Mouse (Mus musculus): ENCODE measurements around the gene Psors1c2. TPM values are rescaled to one million over a fixed set of nuclear protein-coding genes. Genes with fewer than 3 reads are reported as not detected.

The Psors1c2 gene
- polyA plus RNA-seq, 1 experiment from 2014 or later = 2.0 TPM

DNA sequence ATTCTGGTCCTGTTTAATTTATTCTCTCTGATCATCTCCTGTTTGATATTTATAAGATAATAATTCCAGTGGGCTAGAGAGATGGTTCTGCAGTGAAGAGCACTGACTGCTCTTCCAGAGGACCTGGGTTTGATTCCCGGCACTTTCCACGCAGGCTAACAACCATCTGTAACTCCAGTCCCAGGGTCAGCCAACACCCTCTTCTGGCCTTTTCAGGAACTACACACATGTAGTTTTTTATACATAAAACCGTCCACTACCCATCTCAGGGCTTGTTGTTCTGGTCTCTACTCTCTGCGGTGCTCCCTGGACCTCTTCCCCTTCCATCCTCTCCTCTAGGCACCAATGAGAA lies 17.1 kb downstream of the Psors1c2 start:
- Histone ChIP-seq H3K27me3 (ENCODE audit: control insufficient read depth, insufficient read depth, low read length) (no peaks in the 10 kb centered on the region), H3K9ac (ENCODE audit: low read length) (peak overlapping the region; percentile 43; the same call in 1 of the 2 replicates), H3K4me3 (replicated peaks; ENCODE audit: low read length) (no peak overlapping the region), H3K4me2 (ENCODE audit: low read depth, low read length) (peak overlapping the region; percentile 28; the same call in 1 of the 2 replicates), H3K9me3 (replicated peaks; ENCODE audit: control insufficient read depth, low read length) (no peaks in the 10 kb centered on the region), H3K36me3 (ENCODE audit: control insufficient read depth, insufficient read depth, low read length) (no peaks in the 10 kb centered on the region), H3K27ac (ENCODE audit: low read length) (peak overlapping the region; percentile 89), H3K4me1 (ENCODE audit: control insufficient read depth, insufficient read depth, low read length) (peaks cover 20% of the 10 kb centered on the region)
- ATAC-seq (ENCODE audit: insufficient read depth, low FRiP score) = no peak
- WGBS = 94% methylated on average over 4 of the region's 4 CpGs

DNA sequence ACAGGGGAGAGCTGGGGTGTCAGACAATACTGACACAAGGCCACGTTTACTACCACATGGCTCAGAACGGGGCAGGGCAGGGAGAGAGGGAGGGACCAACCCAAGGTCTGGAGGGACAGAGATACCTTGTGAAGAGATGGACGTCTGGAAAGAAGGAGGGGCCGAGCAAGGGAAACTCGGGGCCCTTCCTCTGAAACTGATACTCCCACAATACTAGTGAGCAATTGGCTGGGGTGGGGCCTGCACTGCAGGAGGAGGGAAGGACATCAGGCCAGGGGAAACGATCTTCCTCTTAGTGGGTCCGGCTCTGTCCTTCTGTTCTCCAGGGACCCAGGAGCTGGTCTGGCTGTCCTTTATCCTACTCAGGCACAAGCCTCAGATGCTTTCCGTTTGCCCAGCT lies 17.9 kb downstream of the Psors1c2 start:
- no peak for ATAC-seq (ENCODE audit: insufficient read depth, low FRiP score)
- Histone ChIP-seq H3K4me3 (replicated peaks; ENCODE audit: low read length) (no peak overlapping the region), H3K27me3 (ENCODE audit: control insufficient read depth, insufficient read depth, low read length) (no peaks in the 10 kb centered on the region), H3K4me1 (ENCODE audit: control insufficient read depth, insufficient read depth, low read length) (peaks cover 20% of the 10 kb centered on the region), H3K9me3 (replicated peaks; ENCODE audit: control insufficient read depth, low read length) (no peaks in the 10 kb centered on the region), H3K36me3 (ENCODE audit: control insufficient read depth, insufficient read depth, low read length) (no peaks in the 10 kb centered on the region), H3K4me2 (ENCODE audit: low read depth, low read length) (no peak overlapping the region), H3K27ac (ENCODE audit: low read length) (no peak overlapping the region), H3K9ac (ENCODE audit: low read length) (peak overlapping the region; percentile 42)
- 45% methylated on average over 8 of the region's 8 CpGs for WGBS

DNA sequence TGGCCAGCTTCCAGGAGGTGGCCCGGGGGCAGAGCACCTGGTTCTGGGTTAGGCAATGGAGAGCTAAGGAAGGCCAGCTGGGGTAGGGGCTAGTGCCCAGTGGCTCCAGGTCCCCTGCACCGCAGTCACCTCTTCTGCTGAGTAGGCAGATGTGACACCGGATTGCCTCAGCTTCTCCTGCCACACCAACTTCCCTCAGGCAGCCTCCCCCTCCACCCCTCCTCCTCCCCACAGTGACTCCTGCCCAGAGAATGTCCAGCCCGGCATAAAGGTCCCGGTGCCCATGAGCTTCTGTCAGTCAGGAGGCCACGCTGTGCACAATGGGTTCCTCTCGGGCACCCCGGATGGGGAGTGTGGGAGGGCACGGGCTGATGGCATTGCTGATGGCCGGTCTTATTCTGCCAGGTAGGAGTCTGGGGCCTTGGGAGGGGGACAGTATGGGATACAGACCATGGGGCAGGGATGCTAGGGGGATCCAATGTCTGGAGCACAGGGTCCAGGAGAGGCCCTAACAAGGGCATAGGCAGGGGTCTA lies 18.9 kb downstream of the Psors1c2 start, which contains the start of gene Cdsn:
Gene Cdsn, plus strand, starts transcription at position 248 of the 534 bp plus-strand sequence.
- Histone ChIP-seq H3K4me3 (replicated peaks; ENCODE audit: low read length) (no peak within 1 kb of the TSS), H3K9me3 (replicated peaks; ENCODE audit: control insufficient read depth, low read length) (no peaks in the 10 kb centered on the region), H3K9ac (ENCODE audit: low read length) (peak within 1 kb of the TSS; percentile 42), H3K4me1 (ENCODE audit: control insufficient read depth, insufficient read depth, low read length) (peaks cover 20% of the 10 kb centered on the region), H3K27me3 (ENCODE audit: control insufficient read depth, insufficient read depth, low read length) (no peaks in the 10 kb centered on the region), H3K27ac (ENCODE audit: low read length) (no peak within 1 kb of the TSS), H3K4me2 (ENCODE audit: low read depth, low read length) (no peak within 1 kb of the TSS), H3K36me3 (ENCODE audit: control insufficient read depth, insufficient read depth, low read length) (no peaks in the 10 kb centered on the region)
- 78% methylated on average over 10 of the region's 10 CpGs for WGBS
- no peak for ATAC-seq (ENCODE audit: insufficient read depth, low FRiP score)

DNA sequence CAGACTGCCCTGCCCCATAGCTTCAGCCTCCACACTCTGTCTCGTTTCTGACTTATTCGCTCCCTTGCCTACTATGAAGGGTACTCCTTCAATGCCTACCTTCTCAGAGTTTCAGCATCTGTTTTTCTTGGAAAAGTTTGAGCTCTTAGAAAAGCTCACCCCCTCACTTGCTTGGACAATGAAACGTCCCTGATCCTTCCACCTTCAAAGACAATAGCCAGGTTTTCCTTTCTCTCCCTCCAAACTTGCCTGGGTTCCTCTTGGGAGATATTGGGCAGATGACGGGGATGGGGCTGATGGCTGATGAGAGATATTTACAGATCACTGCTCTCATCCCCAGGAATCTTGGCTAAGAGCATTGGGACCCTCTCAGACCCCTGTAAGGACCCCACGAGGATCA lies 21.3 kb downstream of the Psors1c2 start:
- ATAC-seq (ENCODE audit: insufficient read depth, low FRiP score) = no peak
- Histone ChIP-seq H3K9ac (ENCODE audit: low read length) (no peak overlapping the region), H3K27me3 (ENCODE audit: control insufficient read depth, insufficient read depth, low read length) (no peaks in the 10 kb centered on the region), H3K4me2 (ENCODE audit: low read depth, low read length) (no peak overlapping the region), H3K36me3 (ENCODE audit: control insufficient read depth, insufficient read depth, low read length) (no peaks in the 10 kb centered on the region), H3K4me1 (ENCODE audit: control insufficient read depth, insufficient read depth, low read length) (peaks cover 13% of the 10 kb centered on the region), H3K27ac (ENCODE audit: low read length) (no peak overlapping the region), H3K9me3 (replicated peaks; ENCODE audit: control insufficient read depth, low read length) (no peaks in the 10 kb centered on the region), H3K4me3 (replicated peaks; ENCODE audit: low read length) (no peak overlapping the region)
- WGBS = 77% methylated on average over 5 of the region's 5 CpGs

DNA sequence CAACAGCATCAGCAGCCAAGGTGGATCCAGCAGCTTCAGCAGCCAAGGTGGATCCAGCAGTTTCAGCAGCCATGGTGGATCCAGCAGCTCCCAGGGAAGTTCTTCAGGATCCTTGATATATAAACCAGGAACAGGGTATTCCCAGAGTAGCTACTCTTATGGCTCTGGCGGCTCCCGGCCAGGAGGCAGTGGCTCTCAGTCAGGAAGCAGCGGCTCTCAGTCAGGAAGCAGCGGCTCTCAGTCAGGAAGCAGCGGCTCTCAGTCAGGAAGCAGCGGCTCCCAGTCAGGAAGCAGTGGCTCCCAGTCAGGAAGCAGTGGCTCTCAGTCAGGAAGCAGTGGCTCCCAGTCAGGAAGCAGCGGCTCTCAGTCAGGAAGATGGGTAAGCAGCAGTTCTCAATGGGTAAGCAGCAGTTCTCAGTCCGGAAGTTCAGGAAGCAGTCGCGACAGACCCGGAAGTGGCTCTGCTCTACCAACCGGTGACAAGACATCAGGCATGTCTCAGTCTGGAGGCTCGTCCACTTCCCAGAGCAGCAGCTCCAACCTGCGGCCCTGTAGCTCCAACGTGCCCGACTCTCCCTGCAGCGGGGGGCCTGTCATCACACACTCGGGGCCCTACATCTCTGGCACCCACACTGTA lies 21.9 kb downstream of the Psors1c2 start:
- 88% methylated on average over 18 of the region's 18 CpGs for WGBS

DNA sequence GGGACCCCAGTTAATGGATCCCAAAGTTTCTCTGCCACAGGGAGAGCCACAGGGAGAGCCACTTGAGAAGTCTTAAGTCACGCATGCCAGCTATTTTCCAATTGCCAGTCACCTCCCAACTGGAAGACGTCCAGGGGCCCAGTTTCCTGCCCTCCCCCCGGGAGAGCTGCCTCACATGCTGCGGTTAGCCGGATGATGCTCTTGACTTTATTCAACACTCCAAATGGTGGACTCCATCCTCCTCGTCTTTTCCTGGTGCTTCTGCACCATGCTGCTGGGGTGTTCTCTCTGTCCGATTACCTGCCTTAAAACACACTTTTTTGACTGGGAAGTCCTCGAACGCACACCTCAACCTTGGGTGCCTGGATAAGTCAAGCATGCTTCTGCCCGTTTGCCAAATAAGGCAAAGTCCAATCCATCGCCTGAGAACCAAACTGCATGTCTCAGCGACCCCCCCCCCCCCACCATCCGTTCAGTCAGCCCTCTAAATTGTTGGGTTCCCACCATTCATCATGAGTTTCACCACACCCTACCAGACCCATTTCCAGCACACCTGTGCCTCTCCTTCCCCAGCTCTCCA lies 23.3 kb downstream of the Psors1c2 start:
- H3K27ac ChIP-seq (ENCODE audit: low read length) = no peak overlapping the region
- H3K4me1 ChIP-seq (ENCODE audit: control insufficient read depth, insufficient read depth, low read length) = no peaks in the 10 kb centered on the region
- no peak overlapping the region for H3K9ac ChIP-seq (ENCODE audit: low read length)
- H3K4me3 ChIP-seq (replicated peaks; ENCODE audit: low read length) = no peak overlapping the region
- 89% methylated on average over 13 of the region's 13 CpGs for WGBS
- H3K27me3 ChIP-seq (ENCODE audit: control insufficient read depth, insufficient read depth, low read length) = no peaks in the 10 kb centered on the region
- no peaks in the 10 kb centered on the region for H3K9me3 ChIP-seq (replicated peaks; ENCODE audit: control insufficient read depth, low read length)
- no peak for ATAC-seq (ENCODE audit: insufficient read depth, low FRiP score)
- no peaks in the 10 kb centered on the region for H3K36me3 ChIP-seq (ENCODE audit: control insufficient read depth, insufficient read depth, low read length)
- no peak overlapping the region for H3K4me2 ChIP-seq (ENCODE audit: low read depth, low read length)

More for the DNA sequence above, 21.9 kb downstream of the Psors1c2 start:
- no peaks in the 10 kb centered on the region for H3K36me3 ChIP-seq (ENCODE audit: control insufficient read depth, insufficient read depth, low read length)
- no peak overlapping the region for H3K27ac ChIP-seq (ENCODE audit: low read length)
- no peak overlapping the region for H3K4me3 ChIP-seq (replicated peaks; ENCODE audit: low read length)
- no peaks in the 10 kb centered on the region for H3K9me3 ChIP-seq (replicated peaks; ENCODE audit: control insufficient read depth, low read length)
- no peaks in the 10 kb centered on the region for H3K27me3 ChIP-seq (ENCODE audit: control insufficient read depth, insufficient read depth, low read length)
- no peak overlapping the region for H3K4me2 ChIP-seq (ENCODE audit: low read depth, low read length)
- H3K9ac ChIP-seq (ENCODE audit: low read length) = no peak overlapping the region
- no peak for ATAC-seq (ENCODE audit: insufficient read depth, low FRiP score)
- H3K4me1 ChIP-seq (ENCODE audit: control insufficient read depth, insufficient read depth, low read length) = peaks cover 7% of the 10 kb centered on the region

DNA sequence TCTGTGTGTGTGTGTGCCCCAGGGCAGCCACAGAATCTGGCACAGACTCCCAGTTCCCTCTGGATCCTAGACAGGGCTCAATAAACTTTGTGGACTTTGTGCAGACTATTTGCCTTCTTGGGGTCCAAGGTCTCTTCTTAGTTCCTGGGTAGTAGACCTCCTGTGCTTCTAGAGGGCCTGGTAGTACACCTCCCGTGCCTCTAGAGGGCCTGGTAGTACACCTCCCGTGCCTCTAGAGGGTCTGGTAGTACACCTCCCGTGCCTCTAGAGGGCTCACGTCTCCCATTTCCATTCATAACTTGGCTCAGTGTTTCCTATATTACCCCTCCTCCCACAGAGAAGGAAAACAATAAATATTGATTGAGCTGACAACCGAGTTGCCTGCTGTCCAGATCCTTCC lies 23.8 kb downstream of the Psors1c2 start:
- H3K9ac ChIP-seq (ENCODE audit: low read length) = no peak overlapping the region
- no peaks in the 10 kb centered on the region for H3K4me1 ChIP-seq (ENCODE audit: control insufficient read depth, insufficient read depth, low read length)
- 0 out of 2 replicates have a peak, but pooled peaks have one; percentile 17 for ATAC-seq (ENCODE audit: insufficient read depth, low FRiP score)
- H3K4me2 ChIP-seq (ENCODE audit: low read depth, low read length) = 0 out of 2 replicates have a peak overlapping the region, but pooled peaks have one; percentile 24
- H3K27ac ChIP-seq (ENCODE audit: low read length) = peak overlapping the region; percentile 79; the same call in 1 of the 2 replicates
- no peaks in the 10 kb centered on the region for H3K36me3 ChIP-seq (ENCODE audit: control insufficient read depth, insufficient read depth, low read length)
- H3K4me3 ChIP-seq (replicated peaks; ENCODE audit: low read length) = no peak overlapping the region
- H3K9me3 ChIP-seq (replicated peaks; ENCODE audit: control insufficient read depth, low read length) = no peaks in the 10 kb centered on the region
- WGBS = 22% methylated on average over 5 of the region's 5 CpGs
- H3K27me3 ChIP-seq (ENCODE audit: control insufficient read depth, insufficient read depth, low read length) = no peaks in the 10 kb centered on the region

DNA sequence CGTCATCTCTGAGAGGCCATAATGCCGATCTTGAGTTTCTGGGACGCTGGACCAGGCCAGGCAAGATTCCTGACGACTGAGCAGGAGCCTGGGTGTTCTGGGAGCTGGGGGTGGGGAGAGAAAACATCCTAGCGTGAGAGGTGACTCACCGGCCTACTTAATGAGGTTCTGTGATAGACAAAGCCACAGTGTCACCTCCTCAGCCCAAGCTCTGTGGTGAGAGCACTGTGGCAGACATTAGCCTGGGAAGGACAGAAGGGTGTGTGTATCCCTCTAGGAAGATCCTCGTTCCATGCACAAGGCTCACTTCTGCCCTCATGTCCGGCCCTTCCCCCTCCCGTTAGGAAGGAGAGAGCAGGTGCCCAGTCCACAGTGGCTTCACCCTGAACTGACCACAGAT lies 24.4 kb downstream of the Psors1c2 start:
- no peak overlapping the region for H3K4me3 ChIP-seq (replicated peaks; ENCODE audit: low read length)
- no peaks in the 10 kb centered on the region for H3K4me1 ChIP-seq (ENCODE audit: control insufficient read depth, insufficient read depth, low read length)
- no peaks in the 10 kb centered on the region for H3K36me3 ChIP-seq (ENCODE audit: control insufficient read depth, insufficient read depth, low read length)
- 0 out of 2 replicates have a peak overlapping the region, but pooled peaks have one; percentile 24 for H3K4me2 ChIP-seq (ENCODE audit: low read depth, low read length)
- no peaks in the 10 kb centered on the region for H3K27me3 ChIP-seq (ENCODE audit: control insufficient read depth, insufficient read depth, low read length)
- WGBS = 60% methylated on average over 9 of the region's 9 CpGs
- no peak overlapping the region for H3K9ac ChIP-seq (ENCODE audit: low read length)
- H3K9me3 ChIP-seq (replicated peaks; ENCODE audit: control insufficient read depth, low read length) = no peaks in the 10 kb centered on the region
- peak; percentile 38; the same call in 1 of the 2 replicates for ATAC-seq (ENCODE audit: insufficient read depth, low FRiP score)
- H3K27ac ChIP-seq (ENCODE audit: low read length) = peak overlapping the region; percentile 79; the same call in 1 of the 2 replicates

DNA sequence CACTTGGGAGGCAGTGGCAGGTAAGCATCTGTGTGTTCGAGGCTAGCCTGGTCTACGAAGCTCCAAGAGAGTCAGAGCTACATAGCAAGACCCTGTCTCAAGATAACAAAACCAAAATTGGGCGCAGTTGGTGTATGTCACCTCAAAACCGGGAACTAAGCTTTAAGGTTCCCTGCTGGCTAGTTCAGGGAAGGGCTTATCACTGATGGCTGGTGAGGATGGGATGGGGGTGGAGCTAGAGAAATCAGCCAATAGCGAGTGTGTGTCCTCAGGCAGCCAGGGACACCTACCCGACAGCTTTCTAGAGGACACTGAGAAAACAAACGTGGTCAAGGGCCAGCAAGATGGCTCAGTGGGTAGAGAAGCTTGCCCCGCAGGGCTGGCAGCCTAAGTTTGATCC lies 25.2 kb downstream of the Psors1c2 start:
- no peak overlapping the region for H3K27ac ChIP-seq (ENCODE audit: low read length)
- ATAC-seq (ENCODE audit: insufficient read depth, low FRiP score) = no peak
- H3K27me3 ChIP-seq (ENCODE audit: control insufficient read depth, insufficient read depth, low read length) = no peaks in the 10 kb centered on the region
- H3K4me1 ChIP-seq (ENCODE audit: control insufficient read depth, insufficient read depth, low read length) = no peaks in the 10 kb centered on the region
- no peak overlapping the region for H3K4me3 ChIP-seq (replicated peaks; ENCODE audit: low read length)
- H3K9ac ChIP-seq (ENCODE audit: low read length) = no peak overlapping the region
- no peaks in the 10 kb centered on the region for H3K36me3 ChIP-seq (ENCODE audit: control insufficient read depth, insufficient read depth, low read length)
- no peaks in the 10 kb centered on the region for H3K9me3 ChIP-seq (replicated peaks; ENCODE audit: control insufficient read depth, low read length)
- 60% methylated on average over 8 of the region's 8 CpGs for WGBS
- no peak overlapping the region for H3K4me2 ChIP-seq (ENCODE audit: low read depth, low read length)

Data from stomach, embryonic 16.5 days (tissue).